Mouse (Mus musculus) kidney, postnatal 25 days (tissue): ENCODE results near the gene Klrb1b.
"Not testable (repeated sequence)": the region's sequence is repeated elsewhere in the genome, so short reads cannot be mapped to it uniquely, and the experiment has no call there.

Source experiments
- DNase-seq, 2 experiments: peaks; one replicate each; pipeline ENCODE4 v3.0.0; 2021; ENCODE audit warnings: mixed read lengths in 2 of 2

Gene Klrb1b

GRCm38 (mm10) chr6:128799144-128799895 is 26.8 kb downstream of the Klrb1b start:
- peak; percentile 83 for DNase-seq

DNA sequence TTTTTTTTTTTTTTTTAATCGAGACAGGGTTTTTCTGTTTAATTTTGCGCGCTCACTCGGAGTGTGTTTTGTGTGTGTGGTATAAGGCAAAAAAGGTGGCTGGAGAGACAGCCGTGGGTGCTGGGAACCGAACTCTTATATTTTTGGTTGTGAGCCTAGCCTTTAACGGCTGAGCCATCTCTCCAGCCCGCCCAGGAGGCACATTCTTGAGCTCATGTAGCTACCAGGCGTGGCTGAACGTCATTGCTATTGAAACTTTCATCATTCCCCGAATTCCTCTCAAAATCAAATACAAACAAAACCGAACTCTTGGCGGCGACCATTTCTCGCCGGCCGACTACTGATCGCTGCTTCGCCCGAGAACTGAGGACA is 27.4 kb downstream of the Klrb1b start:
- DNase-seq, result peak; percentile 72 to 74

- DNase-seq, result peak in 1 of 2 experiments; percentile 39
These were observed 28.0 kb downstream of the Klrb1b start for GRCm38 (mm10) chr6:128797936-128798771.

DNA sequence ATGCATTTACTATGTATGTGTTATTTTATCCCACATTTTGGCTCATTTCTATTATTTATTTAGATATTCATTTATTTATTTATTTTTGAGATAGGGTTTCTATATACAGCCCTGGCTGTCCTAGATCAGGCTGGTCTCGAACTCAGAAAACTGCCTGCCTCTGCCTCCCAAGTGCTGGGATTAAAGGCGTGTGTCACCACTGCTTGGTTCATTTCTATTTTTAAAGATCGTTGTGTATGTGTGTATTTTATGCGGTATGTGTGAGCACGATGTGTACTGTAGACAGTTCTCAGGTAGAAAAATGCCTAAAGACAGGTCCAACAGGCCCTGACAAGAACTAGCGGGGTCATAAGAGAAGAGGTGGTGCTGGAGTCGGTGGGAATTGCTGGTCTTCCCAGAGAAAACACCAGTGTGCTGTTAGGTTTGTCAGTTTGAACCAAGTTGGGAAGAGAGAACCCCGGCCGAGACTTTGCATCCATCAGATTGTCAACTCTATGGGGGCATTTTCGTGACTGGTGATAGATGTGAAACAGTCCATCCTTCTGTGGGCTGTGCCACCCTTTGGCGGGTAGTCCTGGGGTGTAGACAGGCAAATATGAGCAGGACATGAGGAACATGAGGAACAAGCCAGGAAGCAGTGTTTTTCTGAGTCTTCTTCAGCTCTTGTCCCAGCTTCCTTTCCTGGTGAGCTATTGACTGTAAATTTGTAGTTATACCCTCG is 28.8 kb downstream of the Klrb1b start:
- no peak for DNase-seq

DNA sequence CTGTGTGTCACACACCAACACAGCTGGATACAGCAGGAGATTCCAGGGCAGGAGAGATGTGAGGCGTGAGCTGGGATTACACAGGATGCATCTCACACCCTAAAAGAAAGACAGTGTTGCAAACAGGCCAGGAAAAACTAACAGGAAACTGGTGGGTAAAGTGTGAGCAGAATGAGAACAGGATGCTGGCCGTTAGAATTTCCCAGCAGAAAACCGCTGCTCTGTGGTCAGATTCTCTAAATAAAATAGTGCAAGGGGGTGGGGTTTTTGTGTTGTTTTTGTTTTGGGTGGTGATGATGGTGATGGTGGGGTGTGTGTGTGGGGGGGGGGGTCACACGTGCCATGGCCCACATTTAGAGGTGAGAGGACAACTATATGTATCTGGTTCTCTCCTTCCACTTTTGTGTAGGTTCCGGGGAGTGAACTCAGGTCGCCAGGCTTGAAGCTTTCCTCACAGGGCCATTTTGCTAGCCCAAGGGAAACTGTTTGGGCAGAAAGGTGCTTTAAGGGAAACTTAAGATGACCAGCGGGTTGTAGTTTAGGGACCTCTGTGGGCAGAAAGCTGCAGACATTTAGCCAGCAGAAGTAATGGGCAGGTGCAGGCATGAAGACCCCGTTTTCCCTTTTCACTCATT is 29.7 kb downstream of the Klrb1b start:
- DNase-seq, result no peak

DNA sequence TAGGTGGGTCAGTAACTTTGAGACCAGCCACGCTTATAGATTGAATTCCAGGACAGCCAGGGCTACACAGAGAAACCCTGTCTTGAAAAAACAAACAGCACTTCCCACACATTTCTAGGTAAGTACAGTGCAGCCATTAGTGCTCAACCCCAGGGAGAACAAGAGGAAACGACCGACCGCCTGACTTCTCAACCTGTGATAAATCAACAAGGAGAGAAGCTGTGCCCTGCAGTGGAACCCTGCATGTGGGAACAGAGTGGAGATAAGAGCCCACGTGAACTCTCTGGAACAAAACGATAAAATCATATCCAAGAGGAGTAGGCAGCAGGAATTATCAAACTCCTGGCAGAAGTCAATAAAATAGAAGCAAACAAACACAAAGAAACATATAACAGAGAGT is 32.4 kb downstream of the Klrb1b start:
- DNase-seq, result no peak

GRCm38 (mm10) chr6:128790491-128790994 is 35.6 kb downstream of the Klrb1b start:
- DNase-seq, result not testable (repeated sequence)

- no peak for DNase-seq
These were observed 37.0 kb downstream of the Klrb1b start, which contains the start of gene Klrb1c for GRCm38 (mm10) chr6:128789115-128789514. Gene Klrb1c (minus strand): TSS chr6:128789215.

DNA sequence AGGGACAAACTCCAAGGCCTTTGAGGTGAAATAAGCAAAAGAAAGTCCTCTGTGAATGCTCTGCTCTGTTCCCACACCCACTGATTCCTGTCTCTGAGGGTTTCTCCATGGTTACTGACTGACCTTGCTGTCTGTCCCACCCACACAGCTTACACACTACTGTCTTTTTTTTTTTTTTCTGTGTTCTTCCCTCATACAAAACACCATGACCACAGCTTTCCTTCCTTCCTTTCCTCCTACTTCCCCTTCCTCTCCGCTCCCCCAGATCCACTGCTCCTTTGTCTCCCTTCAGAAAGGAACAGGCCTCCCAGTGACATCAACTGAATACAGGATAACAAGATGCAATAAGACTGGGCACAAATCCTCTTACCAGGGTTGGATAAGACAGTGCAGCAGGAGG is 37.6 kb downstream of the Klrb1b start:
- no peak for DNase-seq

GRCm38 (mm10) chr6:128786396-128786795 is 39.7 kb downstream of the Klrb1b start:
- DNase-seq, result not testable (repeated sequence)

- no peak for DNase-seq
These were observed 56.5 kb downstream of the Klrb1b start for GRCm38 (mm10) chr6:128769481-128770253.

- DNase-seq, result no peak
These were observed 58.1 kb downstream of the Klrb1b start for GRCm38 (mm10) chr6:128768047-128768446.

DNA sequence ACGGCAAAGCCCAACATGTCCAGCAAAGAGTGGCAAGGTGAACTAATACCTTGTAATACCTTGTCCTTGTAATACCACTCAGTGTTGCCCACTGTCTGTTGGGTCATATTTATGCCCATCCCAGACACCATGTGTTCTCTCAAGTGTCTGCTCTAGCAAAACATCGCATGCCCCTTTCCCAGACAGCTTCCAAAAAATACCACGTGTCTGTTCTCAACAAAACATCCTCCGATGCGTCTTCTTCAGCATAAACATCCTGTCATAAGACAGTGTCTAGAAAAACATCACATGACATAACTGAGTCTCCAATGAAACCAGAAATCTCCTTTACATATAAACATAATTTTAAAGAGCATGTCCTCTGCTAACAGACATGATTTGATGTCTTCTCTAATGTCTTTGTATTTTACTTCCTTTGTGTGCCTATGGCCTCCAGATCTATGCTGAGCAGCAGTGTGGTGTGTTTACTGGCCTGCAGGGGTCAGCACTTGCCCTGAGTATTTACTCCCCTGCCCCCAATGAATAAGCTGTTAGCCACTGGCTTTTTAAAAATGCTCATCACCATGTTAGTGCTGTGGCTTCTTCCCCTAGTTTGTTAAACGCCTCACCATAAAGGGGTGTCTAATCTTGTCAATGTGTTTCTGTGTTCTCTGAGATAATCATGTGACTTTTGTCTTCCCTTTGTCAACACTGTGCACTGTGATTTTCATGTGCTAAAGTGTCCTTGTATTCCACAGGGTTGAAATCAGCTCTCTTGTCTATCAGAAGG is 59.5 kb downstream of the Klrb1b start:
- DNase-seq, result peak; percentile 56 to 71

DNA sequence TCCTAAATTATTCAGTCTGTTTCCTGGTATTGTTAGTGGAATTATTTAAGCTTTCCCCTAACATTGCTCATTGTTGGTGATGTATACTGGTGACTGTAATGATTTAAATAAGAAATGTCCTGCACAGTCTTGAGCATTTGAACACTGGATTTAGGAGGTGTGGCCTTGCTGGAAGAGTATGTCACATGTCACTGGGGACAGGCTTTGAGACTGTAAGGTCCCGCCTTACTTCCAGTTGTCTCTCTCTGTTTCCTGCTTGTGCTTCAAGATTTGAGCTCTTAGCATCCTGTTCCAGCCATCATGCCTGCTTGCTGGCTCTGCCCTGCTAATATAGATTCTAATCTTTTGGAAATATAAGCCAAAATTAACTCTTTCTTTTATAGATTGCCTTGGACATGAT is 60.9 kb downstream of the Klrb1b start:
- DNase-seq, result no peak

DNA sequence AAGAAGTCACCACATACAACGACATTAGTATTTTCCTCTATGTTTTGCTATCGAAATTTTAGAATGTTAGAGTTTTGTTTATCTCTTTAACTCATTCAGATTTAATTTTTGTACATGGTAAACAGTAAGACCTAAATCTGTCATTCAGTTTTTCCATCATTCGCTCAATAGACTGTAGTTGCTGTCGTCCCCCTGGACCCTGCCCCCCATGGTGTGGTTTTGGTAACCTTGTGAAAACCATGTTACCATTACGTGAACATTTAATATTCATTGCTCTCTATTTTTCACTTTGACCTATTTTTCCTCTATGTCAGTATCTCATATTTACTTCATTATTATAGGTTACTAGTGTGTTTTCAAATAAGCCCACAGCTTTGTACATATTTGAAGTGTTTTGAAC is 61.5 kb downstream of the Klrb1b start:
- DNase-seq, result no peak

GRCm38 (mm10) chr6:128763736-128764523 is 62.2 kb downstream of the Klrb1b start:
- peak; percentile 96 to 98 for DNase-seq
